Mouse (Mus musculus): ENCODE measurements around the gene Tcf3. TPM values are rescaled to one million over a fixed set of nuclear protein-coding genes. Genes with fewer than 3 reads are reported as not detected.

The Tcf3 gene
- total and polyA plus RNA-seq, 2 experiments from 2014 or later, result 24.8 to 91.1 TPM

- Histone ChIP-seq H3K9ac (replicated peaks; ENCODE audit: low read length, poor library complexity, severe bottlenecking) (no peak overlapping the region), H3K36me3 (ENCODE audit: insufficient read depth, low read length) (peaks cover 31% of the 10 kb centered on the region), H3K27me3 (ENCODE audit: insufficient read depth, low read length) (no peaks in the 10 kb centered on the region), H3K4me1 (ENCODE audit: insufficient read depth, low read length) (peaks cover 6% of the 10 kb centered on the region), H3K9me3 (ENCODE audit: low read length) (no peaks in the 10 kb centered on the region), H3K4me2 (ENCODE audit: low read depth, low read length, poor library complexity, severe bottlenecking) (no peak overlapping the region), H3K4me3 (ENCODE audit: low read depth, low read length) (no peak overlapping the region), H3K27ac (ENCODE audit: low read depth, low read length) (no peak overlapping the region)
- whole genome bisulfite sequencing, result 69% methylated on average over 4 of the region's 4 CpGs
- ATAC-seq (ENCODE audit: low FRiP score) (no peak), DNase-seq (ENCODE audit: low spot score) (no peak)
- no peak for TF ChIP-seq CTCF (IDR thresholded peaks at IDR 0.05)
Observed at GRCm38 (mm10) chr10:80389185-80389708, 44.2 kb downstream of the Tcf3 start.

GRCm38 (mm10) chr10:80388731-80389130 lies 44.7 kb downstream of the Tcf3 start:
- no peak overlapping the region for H3K27ac ChIP-seq (ENCODE audit: low read depth, low read length)
- H3K27me3 ChIP-seq (ENCODE audit: insufficient read depth, low read length), result no peaks in the 10 kb centered on the region
- peaks cover 26% of the 10 kb centered on the region for H3K36me3 ChIP-seq (ENCODE audit: insufficient read depth, low read length)
- ATAC-seq (ENCODE audit: low FRiP score) (no peak), DNase-seq (ENCODE audit: low spot score) (no peak)
- peaks cover 8% of the 10 kb centered on the region for H3K4me1 ChIP-seq (ENCODE audit: insufficient read depth, low read length)
- H3K4me2 ChIP-seq (ENCODE audit: low read depth, low read length, poor library complexity, severe bottlenecking), result no peak overlapping the region
- H3K9ac ChIP-seq (replicated peaks; ENCODE audit: low read length, poor library complexity, severe bottlenecking), result no peak overlapping the region
- H3K4me3 ChIP-seq (ENCODE audit: low read depth, low read length), result no peak overlapping the region
- TF ChIP-seq CTCF (IDR thresholded peaks at IDR 0.05), result no peak
- H3K9me3 ChIP-seq (ENCODE audit: low read length), result no peaks in the 10 kb centered on the region
- 22% methylated on average over 2 of the region's 2 CpGs for WGBS

GRCm38 (mm10) chr10:80387522-80387959 lies 45.9 kb downstream of the Tcf3 start, which contains the start of gene Mex3d:
Gene Mex3d (minus strand): TSS chr10:80387659.
- Histone ChIP-seq H3K36me3 (ENCODE audit: insufficient read depth, low read length) (peaks cover 15% of the 10 kb centered on the region), H3K27me3 (ENCODE audit: insufficient read depth, low read length) (no peaks in the 10 kb centered on the region), H3K9ac (replicated peaks; ENCODE audit: low read length, poor library complexity, severe bottlenecking) (peak within 1 kb of the TSS; percentile 99), H3K27ac (ENCODE audit: low read depth, low read length) (peak within 1 kb of the TSS; percentile 96), H3K4me2 (ENCODE audit: low read depth, low read length, poor library complexity, severe bottlenecking) (peak within 1 kb of the TSS; percentile 94), H3K4me1 (ENCODE audit: insufficient read depth, low read length) (peaks cover 16% of the 10 kb centered on the region), H3K4me3 (ENCODE audit: low read depth, low read length) (peak within 1 kb of the TSS; percentile 59), H3K9me3 (ENCODE audit: low read length) (no peaks in the 10 kb centered on the region)
- peak; percentile 89 for DNase-seq (ENCODE audit: low spot score)
- WGBS, result 3% methylated on average over 8 of the region's 61 CpGs
- TF ChIP-seq CTCF (IDR thresholded peaks at IDR 0.05), result no peak
- ATAC-seq (ENCODE audit: low FRiP score), result peak; percentile 61

GRCm38 (mm10) chr10:80386735-80387471 lies 46.5 kb downstream of the Tcf3 start:
- TF ChIP-seq CTCF (IDR thresholded peaks at IDR 0.05), result no peak
- Histone ChIP-seq H3K36me3 (ENCODE audit: insufficient read depth, low read length) (peaks cover 15% of the 10 kb centered on the region), H3K9me3 (ENCODE audit: low read length) (no peaks in the 10 kb centered on the region), H3K4me2 (ENCODE audit: low read depth, low read length, poor library complexity, severe bottlenecking) (peak overlapping the region; percentile 94), H3K27me3 (ENCODE audit: insufficient read depth, low read length) (no peaks in the 10 kb centered on the region), H3K4me1 (ENCODE audit: insufficient read depth, low read length) (peaks cover 16% of the 10 kb centered on the region), H3K4me3 (ENCODE audit: low read depth, low read length) (peak overlapping the region; percentile 59), H3K9ac (replicated peaks; ENCODE audit: low read length, poor library complexity, severe bottlenecking) (peak overlapping the region; percentile 99), H3K27ac (ENCODE audit: low read depth, low read length) (peak overlapping the region; percentile 96)
- under 1% methylated on average over 65 of the region's 94 CpGs for WGBS
- DNase-seq (ENCODE audit: low spot score) (no peak), ATAC-seq (ENCODE audit: low FRiP score) (no peak)

GRCm38 (mm10) chr10:80385811-80386734 lies 47.4 kb downstream of the Tcf3 start:
- H3K9me3 ChIP-seq (ENCODE audit: low read length), result no peaks in the 10 kb centered on the region
- peak; percentile 68 for ATAC-seq (ENCODE audit: low FRiP score)
- H3K36me3 ChIP-seq (ENCODE audit: insufficient read depth, low read length), result peaks cover 16% of the 10 kb centered on the region
- H3K9ac ChIP-seq (replicated peaks; ENCODE audit: low read length, poor library complexity, severe bottlenecking), result peak overlapping the region; percentile 99
- no peak; the same call in 1 of the 2 replicates for TF ChIP-seq CTCF (IDR thresholded peaks at IDR 0.05)
- DNase-seq (ENCODE audit: low spot score), result peak; percentile 89
- WGBS, result under 1% methylated on average over 34 of the region's 34 CpGs
- H3K27ac ChIP-seq (ENCODE audit: low read depth, low read length), result peak overlapping the region; percentile 96
- H3K4me3 ChIP-seq (ENCODE audit: low read depth, low read length), result peak overlapping the region; percentile 59
- peak overlapping the region; percentile 94 for H3K4me2 ChIP-seq (ENCODE audit: low read depth, low read length, poor library complexity, severe bottlenecking)
- H3K27me3 ChIP-seq (ENCODE audit: insufficient read depth, low read length), result no peaks in the 10 kb centered on the region
- peaks cover 16% of the 10 kb centered on the region for H3K4me1 ChIP-seq (ENCODE audit: insufficient read depth, low read length)

All from midbrain, postnatal 0 days (tissue).